Mouse (Mus musculus) CD4-positive, CD25-positive, alpha-beta regulatory T cell, adult 2 months (primary cell): ENCODE measurements around the gene Abcg1.

Experiments used
- DNase-seq: peaks from one replicate; pipeline ENCODE4 v3.0.0-alpha.2; 2012; ENCODE audit warnings: low read depth, low spot score

Gene Abcg1

DNA sequence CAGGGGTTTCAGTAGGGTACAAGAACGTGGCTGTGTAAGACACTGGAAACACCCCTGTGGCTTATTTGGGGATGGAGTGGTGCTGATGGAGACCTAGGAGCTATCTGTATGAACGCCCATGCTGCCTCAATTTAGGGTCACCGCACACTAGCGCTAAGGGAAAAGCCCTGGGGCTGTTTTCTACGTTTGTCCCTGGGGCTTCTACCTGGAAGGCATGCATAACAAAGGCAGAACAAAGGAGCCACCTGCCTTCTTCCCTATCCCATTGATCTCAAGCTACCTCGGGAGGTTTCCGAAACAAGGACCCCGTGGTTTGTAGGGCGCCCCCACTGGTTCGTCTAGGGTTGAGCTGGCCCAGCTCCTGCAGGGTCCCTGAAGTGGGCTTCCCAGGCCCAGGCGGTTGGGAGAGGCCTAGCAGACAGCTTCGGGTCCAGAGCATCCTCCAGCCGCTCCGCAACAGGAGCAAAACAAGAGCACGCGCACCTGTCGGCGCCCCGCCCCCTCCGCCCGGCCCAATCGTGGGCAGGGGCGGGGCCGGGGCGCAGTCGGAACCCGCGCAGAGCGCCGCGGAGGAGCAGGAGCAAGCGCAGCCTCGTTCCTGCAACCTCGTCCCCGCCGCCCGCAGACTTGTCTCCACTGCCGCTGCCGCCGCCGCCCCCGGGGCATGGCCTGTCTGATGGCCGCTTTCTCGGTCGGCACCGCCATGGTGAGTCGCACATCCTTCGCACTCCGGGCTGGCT lies at the start of gene Abcg1:
Abcg1 (plus strand) TSS at position 525 of the 740 bp plus-strand sequence.
- peak; percentile 93 for DNase-seq

- no peak for DNase-seq
These were observed 49.1 kb upstream of the Abcg1 start for GRCm38 (mm10) chr17:31008416-31008815.

GRCm38 (mm10) chr17:31011551-31012394 lies 45.7 kb upstream of the Abcg1 start:
- DNase-seq: peak; percentile 87

DNA sequence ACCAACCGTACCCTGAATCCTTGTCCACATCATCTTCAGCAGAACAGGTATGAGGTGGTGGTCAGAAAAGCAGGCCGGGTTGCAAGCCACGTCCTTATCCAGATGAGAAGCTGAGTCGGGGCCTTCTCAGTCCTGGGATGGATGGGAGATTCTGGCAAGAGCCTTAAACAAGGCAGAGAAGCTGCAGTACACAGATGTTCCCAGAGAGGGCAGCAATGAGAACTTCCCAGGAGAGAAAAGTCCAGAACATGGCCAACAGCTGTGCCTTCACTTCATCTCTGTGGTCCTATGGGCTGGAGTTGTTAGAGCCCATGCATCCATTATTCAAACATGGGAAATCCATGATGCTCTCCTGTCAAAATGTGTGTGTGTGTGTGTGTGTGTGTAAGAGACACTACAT lies 39.2 kb upstream of the Abcg1 start:
- DNase-seq: peak; percentile 85

DNA sequence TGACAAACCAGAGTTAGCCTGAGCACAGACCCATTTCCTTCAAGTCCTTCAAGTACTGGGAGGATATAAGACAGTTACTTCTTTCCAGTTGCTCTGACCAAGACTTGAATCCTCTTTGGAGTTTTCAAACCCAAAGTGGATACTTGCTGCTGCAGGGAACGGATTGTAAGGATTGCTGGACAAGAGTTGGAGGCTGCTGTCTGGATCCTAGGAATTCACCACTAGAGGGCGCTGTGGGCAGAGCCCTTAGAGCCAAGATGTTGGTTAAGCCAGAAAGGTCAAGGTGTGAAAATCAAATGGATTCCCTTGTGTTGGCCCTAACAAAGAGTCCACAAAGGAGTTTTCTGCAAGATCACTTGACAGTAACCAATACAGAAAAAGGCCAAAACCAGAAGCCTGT lies 38.0 kb upstream of the Abcg1 start:
- peak; percentile 85 for DNase-seq

DNA sequence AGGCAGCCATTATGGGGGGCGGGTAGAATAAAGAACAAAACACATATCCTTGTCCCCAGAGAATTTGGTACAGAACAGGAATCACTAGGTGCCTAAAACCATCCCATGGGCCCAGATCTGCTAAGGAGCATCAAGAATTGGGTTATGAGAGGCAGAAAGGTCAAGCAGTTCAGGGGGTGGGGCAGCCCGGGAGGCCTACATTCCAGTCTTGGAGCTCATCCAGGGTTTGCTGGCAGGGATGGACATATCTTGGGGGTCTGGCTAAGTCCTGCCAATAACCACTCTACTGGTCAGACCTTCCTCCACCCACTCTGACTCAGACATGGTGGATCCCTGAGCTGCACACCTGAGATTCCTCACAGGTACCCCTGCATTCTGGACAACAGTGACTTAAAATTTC lies 37.4 kb upstream of the Abcg1 start:
- no peak for DNase-seq

GRCm38 (mm10) chr17:31021276-31021675 lies 36.2 kb upstream of the Abcg1 start:
- no peak for DNase-seq

DNA sequence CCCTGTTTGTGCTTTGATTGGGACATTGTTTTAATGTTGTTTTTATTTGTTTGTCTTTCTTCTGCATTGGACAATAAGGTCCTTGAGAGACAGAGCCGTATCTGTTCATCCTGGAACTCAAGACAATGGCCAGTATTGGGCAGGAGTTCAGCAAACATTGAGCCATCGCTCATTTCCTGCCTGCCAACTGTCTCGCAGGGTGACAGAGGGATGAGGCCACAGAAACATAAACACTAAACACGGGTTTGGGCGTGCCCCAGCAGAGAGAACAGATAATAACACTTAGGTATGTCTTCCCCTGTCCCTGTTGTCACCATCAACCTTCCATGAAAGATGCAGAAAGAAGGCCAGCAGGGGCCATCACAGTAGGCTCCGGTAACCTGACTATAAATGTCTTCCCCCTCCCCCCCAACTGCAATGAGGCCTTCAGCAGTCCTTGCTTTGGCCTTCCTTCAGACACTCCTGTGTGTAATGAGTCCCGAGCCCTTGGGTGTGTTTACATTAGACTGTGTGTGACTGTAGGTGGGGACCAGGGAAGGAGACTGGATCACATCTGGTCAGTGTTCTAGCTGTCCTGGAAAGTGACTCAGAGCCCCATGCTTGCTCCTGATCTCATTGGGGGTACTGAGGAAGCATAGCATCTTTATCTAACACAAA lies 33.2 kb upstream of the Abcg1 start:
- no peak for DNase-seq

GRCm38 (mm10) chr17:31024782-31025125 lies 32.7 kb upstream of the Abcg1 start:
- DNase-seq: no peak

DNA sequence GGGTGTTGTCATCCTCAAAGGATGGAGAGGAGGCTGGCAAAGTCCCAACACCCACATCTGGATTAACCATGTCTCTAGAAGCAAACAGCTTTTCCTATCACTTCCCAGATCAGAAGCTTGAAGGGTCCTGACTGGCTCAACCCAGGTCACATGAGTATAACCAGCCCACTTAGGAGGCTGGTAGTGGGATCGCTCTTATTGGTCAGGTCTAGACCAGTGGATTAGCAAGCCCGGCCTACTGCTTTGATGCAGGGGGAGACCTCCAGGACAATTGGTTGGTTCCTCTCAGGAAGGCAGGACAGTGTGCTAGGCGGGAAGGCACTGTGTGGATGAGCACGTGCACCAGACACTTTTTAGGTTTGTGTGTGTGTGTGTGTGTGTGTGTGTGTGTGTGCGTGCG lies 30.5 kb upstream of the Abcg1 start:
- no peak for DNase-seq

DNA sequence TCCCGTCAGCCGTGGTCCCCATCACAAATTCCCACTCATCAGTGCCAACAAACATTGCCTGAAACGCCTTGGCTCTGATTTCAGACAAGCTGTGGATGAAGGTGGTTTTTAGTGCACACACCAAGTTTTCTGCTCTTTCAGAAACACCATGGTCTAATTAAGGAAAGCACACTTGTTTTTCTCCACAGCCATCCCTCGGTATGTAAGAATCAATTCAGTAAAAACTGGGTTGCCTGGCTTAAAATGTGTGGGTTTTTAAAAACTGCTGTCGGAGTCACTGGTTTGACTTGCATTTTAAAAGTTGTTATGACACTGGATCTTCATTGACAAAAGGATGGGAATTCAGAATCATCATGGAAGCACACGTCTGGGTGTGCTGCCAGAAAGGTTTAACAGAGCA lies 29.8 kb upstream of the Abcg1 start:
- no peak for DNase-seq

GRCm38 (mm10) chr17:31028821-31029370 lies 28.6 kb upstream of the Abcg1 start:
- DNase-seq: no peak

- no peak for DNase-seq
These were observed 28.1 kb upstream of the Abcg1 start for GRCm38 (mm10) chr17:31029407-31029806.

DNA sequence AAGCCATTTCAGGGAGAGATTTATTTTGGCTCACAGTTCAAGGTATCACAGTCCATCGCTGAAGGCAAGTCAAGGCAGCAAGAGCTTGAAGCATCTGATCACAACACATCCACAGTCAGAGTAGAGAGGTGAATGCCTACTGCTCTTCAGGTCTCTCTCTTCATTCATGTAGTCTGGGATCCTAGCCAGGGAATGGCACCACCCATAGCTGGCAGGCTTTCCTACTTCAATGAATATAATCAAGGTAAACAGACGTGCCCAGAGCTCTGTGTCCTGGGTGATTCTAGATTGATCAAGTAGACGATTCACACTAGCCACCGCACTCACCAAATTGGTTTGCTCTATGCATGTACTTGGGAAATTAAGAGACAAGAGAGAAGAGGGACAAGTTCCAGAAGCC lies 25.1 kb upstream of the Abcg1 start:
- DNase-seq: no peak

- peak; percentile 18 for DNase-seq
These were observed 24.2 kb upstream of the Abcg1 start for GRCm38 (mm10) chr17:31033251-31033650.

- DNase-seq: peak; percentile 21
These were observed 23.3 kb upstream of the Abcg1 start for GRCm38 (mm10) chr17:31034165-31034564.

DNA sequence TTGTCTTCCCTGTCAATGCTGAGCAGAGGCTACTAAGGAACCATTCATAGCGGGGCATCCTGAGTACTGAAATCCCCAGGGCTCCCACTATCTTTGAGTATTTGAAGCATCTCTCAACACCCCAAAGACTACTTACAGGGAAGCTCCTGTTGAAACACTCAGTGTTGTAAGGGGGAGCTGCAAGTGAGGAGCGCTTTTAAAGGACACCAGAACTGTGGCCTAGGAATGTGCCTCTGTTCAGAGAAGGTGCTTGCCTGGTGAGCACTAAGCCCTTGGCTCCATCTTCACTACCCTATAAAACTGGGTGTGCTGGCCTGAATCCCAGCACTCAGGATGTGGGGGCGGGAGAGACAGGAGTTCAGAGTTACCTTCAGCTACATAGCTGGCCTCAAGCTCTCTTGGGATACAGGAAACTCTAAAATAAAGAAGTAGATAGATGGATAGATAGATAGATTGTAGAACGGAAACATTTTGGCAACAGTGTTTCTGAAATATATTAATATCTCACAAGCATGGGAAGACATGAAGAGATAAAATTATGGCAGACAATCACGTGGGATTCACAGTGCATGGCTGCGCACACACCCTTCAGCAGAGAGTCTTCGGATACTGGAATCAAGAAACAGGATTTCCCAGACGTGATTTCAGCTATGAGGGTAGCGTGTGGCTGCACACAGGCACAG lies 22.7 kb upstream of the Abcg1 start:
- no peak for DNase-seq

DNA sequence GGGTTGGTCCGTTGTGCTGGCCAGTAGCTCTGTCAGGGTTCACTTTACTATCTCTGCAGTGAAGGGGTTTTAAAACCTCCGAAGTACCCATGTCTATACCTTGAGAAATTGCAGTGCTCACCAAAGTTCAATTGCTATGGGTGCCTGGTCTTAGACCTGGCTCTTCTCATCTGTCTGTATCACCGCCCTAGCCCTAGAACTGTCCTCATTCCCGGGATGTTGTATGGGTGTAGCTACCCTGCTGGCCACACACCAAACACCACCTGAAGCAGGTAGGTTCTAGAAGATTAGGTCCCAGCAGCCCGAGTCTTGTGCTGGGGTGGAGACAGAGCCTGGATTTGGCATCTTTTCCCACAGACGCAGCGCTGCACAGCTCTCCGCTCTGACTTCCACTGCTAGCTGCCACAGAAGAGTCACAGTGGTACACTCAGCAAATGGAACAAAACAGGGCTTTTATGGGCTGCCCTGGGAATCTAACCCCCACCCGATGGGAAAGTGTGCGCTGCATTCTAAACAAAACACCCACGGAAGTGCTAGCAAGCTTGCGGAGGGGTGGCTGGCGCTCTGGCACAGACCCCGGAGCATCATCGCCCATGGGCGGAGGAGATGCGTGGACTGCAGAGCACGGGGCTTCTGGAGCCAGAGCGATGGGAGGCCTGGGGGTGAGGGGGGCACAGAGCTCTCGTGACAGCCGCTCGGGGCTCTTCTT lies 21.2 kb upstream of the Abcg1 start:
- DNase-seq: no peak

GRCm38 (mm10) chr17:31037331-31037730 lies 20.1 kb upstream of the Abcg1 start:
- no peak for DNase-seq

GRCm38 (mm10) chr17:31038381-31038780 lies 19.1 kb upstream of the Abcg1 start:
- no peak for DNase-seq

DNA sequence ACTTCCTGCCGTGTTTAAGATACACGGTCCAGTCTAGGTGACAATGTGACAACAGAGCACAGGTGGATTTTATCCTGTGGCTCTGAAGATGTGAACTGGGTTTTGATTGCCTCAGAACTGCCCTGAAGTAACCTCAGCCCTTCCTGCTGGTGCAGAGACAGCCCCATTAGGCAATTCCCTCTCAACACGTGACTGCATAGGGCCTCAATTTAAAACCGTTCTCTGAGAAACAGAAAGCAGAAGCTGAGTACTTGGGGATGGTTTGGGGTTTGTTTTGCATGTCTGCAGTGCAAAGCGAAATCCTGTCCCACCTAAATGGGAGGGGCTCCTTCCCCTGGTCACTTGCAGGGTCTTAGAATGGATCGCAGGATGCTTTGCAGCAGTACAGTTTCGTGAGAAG lies 17.8 kb upstream of the Abcg1 start:
- peak; percentile 85 for DNase-seq
